Mouse (Mus musculus): ENCODE measurements at regions not wholly inside any gene's neighbourhood (a gene's known extent, or its start where the extent isn't known, plus 50 kb on each side); places are given as distances from the start of the nearest gene placed in this dataset.

DNA sequence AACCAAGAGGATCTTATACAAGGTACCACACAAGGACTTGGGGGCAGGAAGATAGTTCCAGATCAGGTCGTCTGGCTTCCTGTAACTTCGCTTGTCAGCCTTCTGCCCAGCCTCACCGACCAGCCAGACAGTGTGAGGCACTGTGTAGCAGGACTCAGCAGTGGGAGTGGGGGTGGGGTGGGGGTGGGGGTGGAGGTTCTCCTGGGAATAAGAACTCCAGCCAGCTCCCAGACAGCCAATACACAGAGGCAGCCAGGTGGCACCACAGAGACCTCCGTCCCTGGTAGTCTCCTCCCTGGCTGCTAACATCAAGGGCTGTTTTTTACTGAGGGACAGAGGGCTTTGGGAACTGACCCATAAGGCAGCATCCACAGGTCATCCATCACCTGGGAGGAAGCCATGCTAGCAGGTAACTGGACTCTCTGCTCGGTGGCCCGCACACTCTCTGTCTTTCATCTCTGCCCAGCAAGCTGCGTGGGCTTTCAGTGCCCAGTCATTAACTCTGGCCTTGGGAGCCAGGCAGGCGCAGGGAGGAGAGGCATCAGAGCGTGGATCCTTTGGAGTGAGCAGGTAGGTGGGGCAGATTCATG lies 60.3 kb upstream of the Wnt4 start:
- Histone ChIP-seq H3K9me3 (ENCODE audit: control insufficient read depth, low read length) (no peaks in the 10 kb centered on the region), H3K36me3 (ENCODE audit: control insufficient read depth, insufficient read depth, low read length) (no peaks in the 10 kb centered on the region), H3K4me2 (ENCODE audit: low read length) (no peak overlapping the region), H3K27ac (ENCODE audit: low read depth) (no peak overlapping the region), H3K4me3 (ENCODE audit: low read depth, low read length) (no peak overlapping the region), H3K4me1 (replicated peaks; ENCODE audit: control insufficient read depth, insufficient read depth, low read length) (peaks cover 3% of the 10 kb centered on the region; the same call in 1 of the 2 replicates), H3K27me3 (replicated peaks; ENCODE audit: control insufficient read depth, insufficient read depth, low read length) (no peaks in the 10 kb centered on the region), H3K9ac (ENCODE audit: low read length) (no peak overlapping the region)
- no peak for ATAC-seq (replicated peaks; ENCODE audit: low FRiP score, low TSS enrichment, low read depth)
- 58% methylated on average over 9 of the region's 9 CpGs for WGBS
- DNase-seq (ENCODE audit: low spot score), result no peak

DNA sequence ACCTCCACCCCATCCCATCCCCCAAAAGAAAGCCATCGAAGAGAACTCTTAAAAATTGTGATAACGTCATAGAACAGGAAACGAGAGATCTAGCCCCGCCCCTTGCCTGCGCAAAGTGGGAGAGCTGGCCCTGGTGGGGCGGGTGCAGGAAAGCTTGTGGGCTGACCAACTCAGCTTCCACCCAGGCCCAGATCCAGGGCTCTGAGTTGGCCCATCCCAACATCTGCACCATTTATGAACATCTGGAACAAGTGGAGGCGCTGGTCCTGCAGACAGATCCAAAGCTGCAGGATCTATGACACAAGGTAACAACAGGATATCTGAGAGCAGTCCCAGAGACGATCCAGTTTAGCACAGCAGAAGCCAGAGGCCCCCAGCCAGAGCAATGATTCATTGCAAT lies 62.7 kb upstream of the Wnt4 start:
- no peaks in the 10 kb centered on the region for H3K36me3 ChIP-seq (ENCODE audit: control insufficient read depth, insufficient read depth, low read length)
- WGBS, result 68% methylated on average over 8 of the region's 8 CpGs
- no peak for ATAC-seq (replicated peaks; ENCODE audit: low FRiP score, low TSS enrichment, low read depth)

DNA sequence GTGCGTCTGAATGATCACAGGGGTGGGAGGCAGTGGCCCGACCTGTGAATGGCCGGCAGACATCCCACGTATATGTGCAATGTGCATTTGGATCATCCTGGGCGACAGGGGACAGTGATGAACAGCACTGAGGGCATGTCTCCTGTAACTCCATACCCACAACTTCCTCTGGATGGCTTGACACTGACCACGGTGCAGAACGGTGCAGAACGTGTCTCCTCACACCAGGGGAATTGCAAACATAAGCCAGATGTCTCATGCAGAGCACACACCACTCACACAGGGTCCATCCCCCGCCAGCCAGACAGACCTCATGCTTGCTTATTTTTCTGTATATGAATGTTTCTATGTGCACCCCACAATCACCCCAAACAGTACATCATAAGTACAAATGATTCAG lies 64.4 kb upstream of the Wnt4 start:
- DNase-seq (ENCODE audit: low spot score) (no peak), ATAC-seq (replicated peaks; ENCODE audit: low FRiP score, low TSS enrichment, low read depth) (no peak)
- Histone ChIP-seq H3K27ac (ENCODE audit: low read depth) (no peak overlapping the region), H3K36me3 (ENCODE audit: control insufficient read depth, insufficient read depth, low read length) (no peaks in the 10 kb centered on the region), H3K4me1 (replicated peaks; ENCODE audit: control insufficient read depth, insufficient read depth, low read length) (peaks cover 10% of the 10 kb centered on the region), H3K27me3 (replicated peaks; ENCODE audit: control insufficient read depth, insufficient read depth, low read length) (no peaks in the 10 kb centered on the region), H3K9me3 (ENCODE audit: control insufficient read depth, low read length) (no peaks in the 10 kb centered on the region), H3K4me3 (ENCODE audit: low read depth, low read length) (no peak overlapping the region), H3K9ac (ENCODE audit: low read length) (no peak overlapping the region), H3K4me2 (ENCODE audit: low read length) (no peak overlapping the region)
- 41% methylated on average over 9 of the region's 9 CpGs for WGBS

More for the DNA sequence above, 62.7 kb upstream of the Wnt4 start:
- Histone ChIP-seq H3K4me3 (ENCODE audit: low read depth, low read length) (no peak overlapping the region), H3K4me1 (replicated peaks; ENCODE audit: control insufficient read depth, insufficient read depth, low read length) (peaks cover 10% of the 10 kb centered on the region), H3K27ac (ENCODE audit: low read depth) (no peak overlapping the region), H3K9me3 (ENCODE audit: control insufficient read depth, low read length) (no peaks in the 10 kb centered on the region), H3K4me2 (ENCODE audit: low read length) (no peak overlapping the region), H3K9ac (ENCODE audit: low read length) (no peak overlapping the region), H3K27me3 (replicated peaks; ENCODE audit: control insufficient read depth, insufficient read depth, low read length) (no peaks in the 10 kb centered on the region)
- DNase-seq (ENCODE audit: low spot score), result no peak

DNA sequence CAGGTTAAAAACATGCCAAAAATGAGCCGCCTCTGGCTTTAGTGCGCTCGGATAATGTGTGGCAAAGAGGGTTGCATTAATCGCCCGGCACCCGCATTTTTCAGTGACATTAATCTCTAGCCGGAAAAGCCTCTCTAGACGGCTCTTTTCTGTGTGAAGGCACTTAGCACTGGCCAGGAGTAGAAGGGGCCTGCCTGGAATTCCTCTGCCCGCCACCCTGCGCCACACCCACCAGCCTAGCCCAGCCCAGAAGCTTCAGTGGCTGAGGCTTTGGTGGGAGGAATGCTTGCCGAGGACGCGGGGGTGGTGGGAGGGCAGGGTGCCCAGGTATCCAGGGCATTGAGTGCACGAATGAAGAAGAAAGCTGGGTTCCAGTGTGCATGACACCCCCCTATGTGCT lies 65.2 kb upstream of the Wnt4 start:
- Histone ChIP-seq H3K9ac (ENCODE audit: low read length) (no peak overlapping the region), H3K27ac (ENCODE audit: low read depth) (no peak overlapping the region), H3K9me3 (ENCODE audit: control insufficient read depth, low read length) (no peaks in the 10 kb centered on the region), H3K4me1 (replicated peaks; ENCODE audit: control insufficient read depth, insufficient read depth, low read length) (peaks cover 10% of the 10 kb centered on the region), H3K27me3 (replicated peaks; ENCODE audit: control insufficient read depth, insufficient read depth, low read length) (no peaks in the 10 kb centered on the region), H3K4me3 (ENCODE audit: low read depth, low read length) (no peak overlapping the region), H3K4me2 (ENCODE audit: low read length) (0 out of 2 replicates have a peak overlapping the region, but pooled peaks have one; percentile 11), H3K36me3 (ENCODE audit: control insufficient read depth, insufficient read depth, low read length) (no peaks in the 10 kb centered on the region)
- no peak for DNase-seq (ENCODE audit: low spot score)
- ATAC-seq (replicated peaks; ENCODE audit: low FRiP score, low TSS enrichment, low read depth), result no peak; the same call in 1 of the 2 replicates
- WGBS, result 12% methylated on average over 14 of the region's 14 CpGs

DNA sequence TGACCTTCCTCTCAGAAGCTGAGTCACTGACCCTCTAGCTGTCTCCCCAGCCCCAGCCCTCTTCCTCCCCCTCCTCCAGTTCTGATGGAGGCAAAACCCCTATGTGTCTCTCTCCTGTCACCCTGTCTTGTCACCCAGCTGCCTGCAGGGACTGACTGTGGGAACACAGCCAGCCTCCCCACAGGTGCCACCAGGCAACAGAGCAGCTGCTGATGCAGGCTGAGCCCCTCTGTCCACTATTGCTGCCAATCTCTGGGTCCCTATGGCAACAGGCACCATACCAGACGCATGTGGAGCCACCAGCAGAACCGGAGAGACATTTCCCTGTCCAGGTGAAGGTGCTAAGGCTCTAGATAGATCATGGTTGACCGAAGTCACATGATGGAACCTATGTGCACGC lies 66.0 kb upstream of the Wnt4 start:
- Histone ChIP-seq H3K9ac (ENCODE audit: low read length) (no peak overlapping the region), H3K4me1 (replicated peaks; ENCODE audit: control insufficient read depth, insufficient read depth, low read length) (peaks cover 10% of the 10 kb centered on the region), H3K4me3 (ENCODE audit: low read depth, low read length) (no peak overlapping the region), H3K4me2 (ENCODE audit: low read length) (no peak overlapping the region), H3K27me3 (replicated peaks; ENCODE audit: control insufficient read depth, insufficient read depth, low read length) (no peaks in the 10 kb centered on the region), H3K9me3 (ENCODE audit: control insufficient read depth, low read length) (no peaks in the 10 kb centered on the region), H3K36me3 (ENCODE audit: control insufficient read depth, insufficient read depth, low read length) (no peaks in the 10 kb centered on the region), H3K27ac (ENCODE audit: low read depth) (no peak overlapping the region)
- no peak for DNase-seq (ENCODE audit: low spot score)
- ATAC-seq (replicated peaks; ENCODE audit: low FRiP score, low TSS enrichment, low read depth), result no peak
- WGBS, result 74% methylated on average over 4 of the region's 4 CpGs

DNA sequence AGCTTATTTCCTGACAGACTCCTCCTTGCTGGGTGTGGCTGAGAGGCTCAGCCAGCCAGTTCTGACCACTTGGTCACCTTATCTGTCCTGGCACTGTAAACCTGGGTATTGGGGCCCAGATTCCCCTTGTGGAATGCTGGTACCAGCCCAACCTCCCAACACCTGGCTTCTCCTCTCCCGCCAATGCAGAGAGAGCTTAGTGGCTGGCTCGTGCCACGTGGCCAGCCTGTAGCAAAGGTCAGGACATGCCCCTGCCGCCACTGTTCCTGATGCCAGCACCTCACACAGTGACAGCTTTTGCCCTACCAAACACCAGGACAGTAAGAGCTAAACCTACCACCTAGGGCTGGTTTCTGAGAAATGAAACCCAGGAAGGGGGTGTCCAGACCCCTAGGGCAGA lies 66.8 kb upstream of the Wnt4 start:
- 77% methylated on average over 4 of the region's 4 CpGs for WGBS
- Histone ChIP-seq H3K27ac (ENCODE audit: low read depth) (no peak overlapping the region), H3K9ac (ENCODE audit: low read length) (no peak overlapping the region), H3K36me3 (ENCODE audit: control insufficient read depth, insufficient read depth, low read length) (no peaks in the 10 kb centered on the region), H3K4me3 (ENCODE audit: low read depth, low read length) (no peak overlapping the region), H3K4me2 (ENCODE audit: low read length) (no peak overlapping the region), H3K9me3 (ENCODE audit: control insufficient read depth, low read length) (no peaks in the 10 kb centered on the region), H3K27me3 (replicated peaks; ENCODE audit: control insufficient read depth, insufficient read depth, low read length) (no peaks in the 10 kb centered on the region), H3K4me1 (replicated peaks; ENCODE audit: control insufficient read depth, insufficient read depth, low read length) (peaks cover 10% of the 10 kb centered on the region)
- DNase-seq (ENCODE audit: low spot score) (no peak), ATAC-seq (replicated peaks; ENCODE audit: low FRiP score, low TSS enrichment, low read depth) (no peak)

DNA sequence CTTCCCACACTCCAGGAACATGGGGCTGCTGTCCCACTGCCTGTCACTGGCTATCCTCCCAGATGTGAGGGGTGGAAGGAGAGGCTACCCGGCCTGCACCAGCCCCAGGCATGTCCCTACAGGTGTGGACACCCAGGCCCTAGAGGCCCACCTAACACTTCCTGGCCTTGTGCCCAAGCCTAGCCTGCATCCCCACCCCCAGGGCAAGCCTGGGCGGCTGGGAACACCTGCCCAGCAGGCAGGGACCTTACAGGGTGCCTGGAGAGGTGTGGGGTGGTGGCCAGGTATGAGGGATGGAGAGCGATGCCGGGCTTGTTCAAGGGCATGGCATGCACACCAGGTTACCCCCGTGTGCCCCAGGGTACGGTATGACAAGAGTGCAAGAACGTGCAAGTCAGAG lies 76.3 kb upstream of the Wnt4 start:
- Histone ChIP-seq H3K27ac (ENCODE audit: low read depth) (no peak overlapping the region), H3K4me3 (ENCODE audit: low read depth, low read length) (no peak overlapping the region), H3K4me1 (replicated peaks; ENCODE audit: control insufficient read depth, insufficient read depth, low read length) (peaks cover 3% of the 10 kb centered on the region; the same call in 1 of the 2 replicates), H3K9ac (ENCODE audit: low read length) (no peak overlapping the region), H3K36me3 (ENCODE audit: control insufficient read depth, insufficient read depth, low read length) (no peaks in the 10 kb centered on the region), H3K9me3 (ENCODE audit: control insufficient read depth, low read length) (no peaks in the 10 kb centered on the region), H3K4me2 (ENCODE audit: low read length) (no peak overlapping the region), H3K27me3 (replicated peaks; ENCODE audit: control insufficient read depth, insufficient read depth, low read length) (no peaks in the 10 kb centered on the region)
- no peak for ATAC-seq (replicated peaks; ENCODE audit: low FRiP score, low TSS enrichment, low read depth)
- WGBS, result 89% methylated on average over 7 of the region's 7 CpGs
- no peak for DNase-seq (ENCODE audit: low spot score)

DNA sequence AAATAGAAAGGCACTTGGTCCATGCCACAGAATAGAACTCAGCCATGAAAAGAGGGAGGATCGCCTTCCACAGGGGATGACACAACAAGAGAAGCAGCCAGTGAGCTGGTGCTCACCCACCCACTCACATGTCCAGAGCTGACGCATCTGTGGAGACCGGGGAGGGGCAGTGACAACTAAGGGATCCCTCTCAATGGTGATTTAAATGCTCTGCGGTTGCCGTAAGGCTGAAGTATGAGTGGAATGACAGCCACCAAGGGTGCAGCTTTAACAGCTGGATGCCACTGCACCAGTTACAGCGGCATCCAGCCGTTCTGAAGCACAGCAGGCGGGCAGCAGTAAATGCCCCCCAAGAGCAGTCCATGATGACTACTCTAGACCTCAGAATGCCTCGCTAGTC lies 76.9 kb upstream of the Wnt4 start:
- DNase-seq (ENCODE audit: low spot score) (no peak), ATAC-seq (replicated peaks; ENCODE audit: low FRiP score, low TSS enrichment, low read depth) (no peak)
- peaks cover 3% of the 10 kb centered on the region; the same call in 1 of the 2 replicates for H3K4me1 ChIP-seq (replicated peaks; ENCODE audit: control insufficient read depth, insufficient read depth, low read length)
- no peaks in the 10 kb centered on the region for H3K9me3 ChIP-seq (ENCODE audit: control insufficient read depth, low read length)
- H3K4me3 ChIP-seq (ENCODE audit: low read depth, low read length), result no peak overlapping the region
- H3K27me3 ChIP-seq (replicated peaks; ENCODE audit: control insufficient read depth, insufficient read depth, low read length), result no peaks in the 10 kb centered on the region
- no peak overlapping the region for H3K4me2 ChIP-seq (ENCODE audit: low read length)
- no peak overlapping the region for H3K27ac ChIP-seq (ENCODE audit: low read depth)
- H3K9ac ChIP-seq (ENCODE audit: low read length), result no peak overlapping the region
- no peaks in the 10 kb centered on the region for H3K36me3 ChIP-seq (ENCODE audit: control insufficient read depth, insufficient read depth, low read length)
- WGBS, result 66% methylated on average over 9 of the region's 9 CpGs

DNA sequence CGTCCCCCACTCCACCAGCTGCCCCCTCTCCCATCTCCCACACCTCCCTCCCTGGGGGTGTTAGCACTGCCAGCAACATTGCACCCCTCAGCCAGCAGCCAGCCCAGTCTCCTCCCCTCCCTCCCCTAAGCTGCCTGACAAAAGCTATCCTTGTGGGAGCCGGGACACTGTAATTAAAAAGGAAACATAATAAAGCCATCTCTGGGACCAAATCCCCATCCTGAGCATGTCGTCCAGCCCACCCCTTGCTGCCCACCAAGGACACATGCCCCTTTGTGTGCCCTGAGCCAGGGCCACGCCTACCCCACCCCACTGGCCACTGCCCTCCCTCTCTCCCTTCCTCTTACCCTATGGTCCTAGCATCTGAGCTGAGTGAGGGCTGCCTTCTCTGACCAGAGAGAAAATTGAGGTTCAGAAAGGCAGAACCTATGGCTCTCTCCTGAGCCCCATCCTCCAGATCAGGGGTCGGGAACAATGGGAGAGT lies 80.8 kb upstream of the Wnt4 start:
- no peaks in the 10 kb centered on the region for H3K27me3 ChIP-seq (replicated peaks; ENCODE audit: control insufficient read depth, insufficient read depth, low read length)
- H3K4me2 ChIP-seq (ENCODE audit: low read length), result no peak overlapping the region
- ATAC-seq (replicated peaks; ENCODE audit: low FRiP score, low TSS enrichment, low read depth) (no peak), DNase-seq (ENCODE audit: low spot score) (no peak)
- H3K9ac ChIP-seq (ENCODE audit: low read length), result no peak overlapping the region
- no peak overlapping the region for H3K4me3 ChIP-seq (ENCODE audit: low read depth, low read length)
- 54% methylated on average over 5 of the region's 5 CpGs for WGBS
- no peaks in the 10 kb centered on the region for H3K36me3 ChIP-seq (ENCODE audit: control insufficient read depth, insufficient read depth, low read length)
- no peaks in the 10 kb centered on the region for H3K4me1 ChIP-seq (replicated peaks; ENCODE audit: control insufficient read depth, insufficient read depth, low read length)
- H3K9me3 ChIP-seq (ENCODE audit: control insufficient read depth, low read length), result no peaks in the 10 kb centered on the region
- no peak overlapping the region for H3K27ac ChIP-seq (ENCODE audit: low read depth)
